Mouse (Mus musculus): ENCODE results near the gene Olfr155. TPM values are rescaled to one million over a fixed set of nuclear protein-coding genes. Genes with fewer than 3 reads are reported as not detected.

Olfr155 gene
- total and polyA plus RNA-seq, 3 experiments, result not detected

GRCm38 (mm10) chr4:43877230-43877629 is 25.9 kb downstream of the Olfr155 start:
- Histone ChIP-seq H3K27ac (ENCODE audit: control insufficient read depth, low read depth, low read length) (no peak overlapping the region), H3K27me3 (ENCODE audit: control insufficient read depth in 1 of 2, insufficient read depth in 2 of 2, low read length in 2 of 2) (peaks cover under 1 to 2% of the 10 kb centered on the region in 2 experiments), H3K4me3 (ENCODE audit: control insufficient read depth in 1 of 2, insufficient read depth in 1 of 2, low read depth in 2 of 2, low read length in 2 of 2) (no peak overlapping the region), H3K79me2 (ENCODE audit: control insufficient read depth, insufficient read depth, low read length, poor library complexity) (no peaks in the 10 kb centered on the region; the same call in 1 of the 2 replicates), H3K9ac (ENCODE audit: control insufficient read depth, low read depth, low read length, poor library complexity, severe bottlenecking) (no peak overlapping the region), H3K36me3 (ENCODE audit: control insufficient read depth in 1 of 2, insufficient read depth in 2 of 2, low read length in 2 of 2) (no peaks in the 10 kb centered on the region; a peak in 1 of 4 replicates), H3K4me1 (ENCODE audit: control insufficient read depth in 1 of 2, insufficient read depth in 2 of 2, low read length in 2 of 2) (no peaks in the 10 kb centered on the region; a peak in 2 of 4 replicates), H3K9me3 (replicated peaks; ENCODE audit: insufficient read depth, low read length) (no peaks in the 10 kb centered on the region)
- no peak for TF ChIP-seq RCOR1 (IDR thresholded peaks at IDR 0.05; ENCODE audit: low read depth, low read length)
- TF ChIP-seq MAZ (IDR thresholded peaks at IDR 0.05; ENCODE audit: low read depth, low read length), result no peak
- no peak for TF ChIP-seq HCFC1 (IDR thresholded peaks at IDR 0.05; ENCODE audit: low read depth, low read length)
- TF ChIP-seq MYC (IDR thresholded peaks at IDR 0.05; ENCODE audit: low read depth, low read length), result no peak
- no peak for TF ChIP-seq KAT2A (conservative IDR thresholded peaks at IDR 0.05; ENCODE audit: low read depth, low read length)
- no peak for TF ChIP-seq NRF1 (IDR thresholded peaks at IDR 0.05; ENCODE audit: insufficient read depth, low read depth, low read length, poor library complexity, severe bottlenecking)
- TF ChIP-seq NELFE (IDR thresholded peaks at IDR 0.05; ENCODE audit: low read depth, low read length), result no peak
- no peak for TF ChIP-seq MXI1 (IDR thresholded peaks at IDR 0.05; ENCODE audit: low read depth, low read length)
- TF ChIP-seq ELF1 (IDR thresholded peaks at IDR 0.05; ENCODE audit: low read depth, low read length), result no peak
- TF ChIP-seq TAL1 (IDR thresholded peaks at IDR 0.05; ENCODE audit: low read length), result no peak
- TF ChIP-seq JUND (IDR thresholded peaks at IDR 0.05; ENCODE audit: low read depth, low read length), result no peak
- no peak for TF ChIP-seq USF2 (IDR thresholded peaks at IDR 0.05; ENCODE audit: borderline replicate concordance in 1 of 2, insufficient read depth in 1 of 2, low read depth in 1 of 2, low read length in 2 of 2)
- no peak for TF ChIP-seq GABPA (IDR thresholded peaks at IDR 0.05; ENCODE audit: low read depth, low read length)
- TF ChIP-seq UBTF (IDR thresholded peaks at IDR 0.05; ENCODE audit: borderline replicate concordance, insufficient read depth, low read depth, low read length), result no peak
- TF ChIP-seq E2F4 (IDR thresholded peaks at IDR 0.05; ENCODE audit: borderline replicate concordance, low read depth, low read length), result no peak
- no peak for TF ChIP-seq MEF2A (IDR thresholded peaks at IDR 0.05; ENCODE audit: extremely low read depth, insufficient replicate concordance, low read depth, low read length, poor library complexity, severe bottlenecking)
- DNase-seq (ENCODE audit: low read depth, low spot score), result no peak

DNA sequence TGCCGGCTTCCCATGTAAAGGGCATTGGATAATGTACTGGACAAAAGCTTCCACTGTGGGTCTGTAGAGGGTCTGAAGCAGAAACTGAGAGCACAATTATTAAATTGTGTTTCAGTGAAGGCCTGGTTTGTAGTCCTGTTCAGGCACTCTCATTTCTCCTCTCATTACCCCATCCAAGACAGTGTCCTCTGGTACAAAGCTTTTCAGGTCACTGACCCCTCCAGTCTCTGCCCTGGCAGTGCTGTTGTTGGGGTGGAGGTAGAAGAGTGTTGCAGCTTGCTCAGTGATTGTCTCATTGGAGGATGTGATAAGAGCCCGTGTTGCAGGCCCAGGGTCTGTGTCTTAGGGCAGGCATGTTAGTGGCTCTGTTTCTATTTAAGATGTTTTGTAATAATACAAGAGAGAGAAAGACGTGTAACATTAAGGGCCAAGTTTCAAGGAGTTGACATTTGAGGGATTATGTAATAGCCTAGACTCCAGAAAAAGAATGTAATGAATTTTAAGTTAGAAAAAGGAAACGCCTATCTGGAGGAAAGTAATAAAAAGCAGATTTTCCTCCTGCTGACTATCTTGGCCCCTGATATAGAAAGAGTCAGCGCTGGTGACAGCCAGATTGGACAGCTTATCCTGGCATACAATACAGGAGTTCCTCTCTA is 26.9 kb downstream of the Olfr155 start:
- H3K9ac ChIP-seq (ENCODE audit: control insufficient read depth, low read depth, low read length, poor library complexity, severe bottlenecking), result no peak overlapping the region
- no peaks in the 10 kb centered on the region for H3K9me3 ChIP-seq (replicated peaks; ENCODE audit: insufficient read depth, low read length)
- no peaks in the 10 kb centered on the region; a peak in 1 of 4 replicates for H3K36me3 ChIP-seq (ENCODE audit: control insufficient read depth in 1 of 2, insufficient read depth in 2 of 2, low read length in 2 of 2)
- no peaks in the 10 kb centered on the region; the same call in 1 of the 2 replicates for H3K79me2 ChIP-seq (ENCODE audit: control insufficient read depth, insufficient read depth, low read length, poor library complexity)
- peaks cover 0 to 2% of the 10 kb centered on the region in 2 experiments; a peak in 3 of 4 replicates for H3K27me3 ChIP-seq (ENCODE audit: control insufficient read depth in 1 of 2, insufficient read depth in 2 of 2, low read length in 2 of 2)
- no peak for DNase-seq (ENCODE audit: low read depth, low spot score)
- H3K4me3 ChIP-seq (ENCODE audit: control insufficient read depth in 1 of 2, insufficient read depth in 1 of 2, low read depth in 2 of 2, low read length in 2 of 2), result no peak overlapping the region
- H3K4me1 ChIP-seq (ENCODE audit: control insufficient read depth in 1 of 2, insufficient read depth in 2 of 2, low read length in 2 of 2), result no peaks in the 10 kb centered on the region; a peak in 2 of 4 replicates
- H3K27ac ChIP-seq (ENCODE audit: control insufficient read depth, low read depth, low read length), result no peak overlapping the region
- no peak for TF ChIP-seq ELF1 (IDR thresholded peaks at IDR 0.05; ENCODE audit: low read depth, low read length)
